Mouse (Mus musculus) liver, embryonic 11.5 days (tissue): Measurements from ENCODE around the gene Ptpro. TPM values are rescaled to one million over a fixed set of nuclear protein-coding genes. Genes with fewer than 3 reads are reported as not detected.

Source experiments
- ATAC-seq: fragments of 200-750 bp; cut with Nextera tagmentation; replicated peaks from 2 replicates; pipeline ENCODE4 v1.8.0; 2017; ENCODE audit warnings: moderate number of reproducible peaks, mild to moderate bottlenecking, moderate TSS enrichment, moderate library complexity; ENCODE audit not compliant: low FRiP score
- DNase-seq: peaks from one replicate; pipeline ENCODE4 v3.0.0-alpha.2; 2017; ENCODE audit warnings: low spot score
- H3K27ac ChIP-seq: fragments of 300-500 bp; sonication (generic); 2 replicates; pipeline ENCODE4 v1.5.1; 2014; ENCODE audit warnings: mild to moderate bottlenecking, low read depth, low read length, control low read depth
- H3K27me3 ChIP-seq: fragments of 300-500 bp; sonication (generic); replicated peaks from 2 replicates; pipeline ENCODE4 v1.6.1; 2014; ENCODE audit warnings: low read length, mixed read lengths; ENCODE audit not compliant: control insufficient read depth, insufficient read depth
- H3K36me3 ChIP-seq: fragments of 300-500 bp; sonication (generic); 2 replicates; pipeline ENCODE4 v1.6.1; 2014; ENCODE audit warnings: mild to moderate bottlenecking, low read length, moderate library complexity, mixed read lengths; ENCODE audit not compliant: control insufficient read depth, insufficient read depth
- H3K4me1 ChIP-seq: fragments of 300-500 bp; sonication (generic); replicated peaks from 2 replicates; pipeline ENCODE4 v1.6.1; 2014; ENCODE audit warnings: low read length, mixed read lengths; ENCODE audit not compliant: control insufficient read depth, insufficient read depth
- H3K4me2 ChIP-seq: fragments of 300-500 bp; sonication (generic); 2 replicates; pipeline ENCODE4 v1.6.1; 2014; ENCODE audit warnings: mild to moderate bottlenecking, control low read depth, moderate library complexity
- H3K4me3 ChIP-seq: fragments of 300-500 bp; sonication (generic); 2 replicates; pipeline ENCODE4 v1.5.1; 2014; ENCODE audit warnings: low read depth, low read length, control low read depth
- H3K9ac ChIP-seq: fragments of 300-500 bp; sonication (generic); 2 replicates; pipeline ENCODE4 v1.6.1; 2014; ENCODE audit warnings: low read depth, low read length, control low read depth
- H3K9me3 ChIP-seq: fragments of 300-500 bp; sonication (generic); 2 replicates; pipeline ENCODE4 v1.6.1; 2016; ENCODE audit warnings: low read length, inconsistent platforms, mixed read lengths; ENCODE audit not compliant: control insufficient read depth
- WGBS: fragments of 180-500 bp; shearing (Covaris S2); extraction: QIAGEN DNeasy Blood & Tissue Kit; methylation state at CpG from one replicate; pipeline ENCODE4 v1.1.7; 2014; 5-methylcytosine and 5-hydroxymethylcytosine counted together
- polyA plus RNA-seq: library from polyadenylated mRNA; unstranded; fragments of >200 nt; fragmentation: Nextera tagmentation; extraction: Ambion mirVana; gene quantifications from 2 replicates; pipeline ENCODE4 v1.2.1, GENCODE M21; 2014

Ptpro gene
- polyA plus RNA-seq, 1 experiment from 2014 or later, result 1.1 TPM

DNA sequence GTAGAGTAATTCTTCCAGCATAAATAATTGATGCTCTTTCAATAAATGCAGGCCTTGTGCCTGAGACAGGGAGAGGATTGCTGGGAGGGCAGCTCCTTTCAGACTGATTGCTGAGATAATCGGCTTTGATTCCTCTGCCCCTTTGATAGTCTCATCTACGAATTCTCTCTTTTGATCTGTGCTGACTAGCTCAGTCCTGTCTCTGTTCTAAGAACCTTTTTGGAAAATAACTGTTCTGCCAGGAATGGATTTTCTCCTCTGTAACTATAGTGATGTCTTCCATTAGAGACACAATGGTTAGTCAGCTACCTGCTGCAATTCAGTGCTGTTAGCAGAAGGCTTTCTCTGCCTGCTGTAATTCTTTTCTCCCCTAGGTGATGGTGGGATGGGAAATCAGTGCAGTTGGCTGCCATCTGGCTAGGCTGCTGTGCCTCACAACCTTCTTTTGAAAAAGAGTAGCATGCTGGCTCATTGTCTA lies 159.8 kb downstream of the Ptpro start:
- Histone ChIP-seq H3K4me2 (no peak overlapping the region), H3K9me3 (no peaks in the 10 kb centered on the region), H3K4me1 (no peaks in the 10 kb centered on the region), H3K9ac (no peak overlapping the region), H3K36me3 (no peaks in the 10 kb centered on the region), H3K27me3 (no peaks in the 10 kb centered on the region), H3K27ac (no peak overlapping the region), H3K4me3 (no peak overlapping the region)
- no peak for DNase-seq
- WGBS, result 66% methylated on average over 2 of the region's 2 CpGs
- ATAC-seq, result no peak

DNA sequence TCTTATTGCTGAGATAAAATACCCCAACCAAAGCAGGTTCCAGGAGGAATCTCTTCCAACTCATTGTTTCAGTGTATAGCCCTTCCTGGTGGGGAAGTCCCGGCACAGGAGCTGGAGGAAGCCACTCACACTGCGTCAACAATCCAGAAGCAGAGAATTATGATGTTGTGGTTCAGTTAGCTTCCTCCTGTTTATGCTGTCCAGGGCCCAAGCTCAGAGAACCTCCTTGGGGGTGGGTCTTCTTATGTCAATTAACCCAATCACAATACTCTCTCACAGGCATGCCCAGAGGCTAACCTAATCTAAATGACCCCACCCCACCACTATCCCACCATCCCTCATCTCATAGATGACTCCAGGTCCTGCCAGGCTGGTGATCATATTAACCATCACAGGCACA lies 160.9 kb downstream of the Ptpro start:
- 0 out of 2 replicates have a peak, but pooled peaks have one; percentile 10 for ATAC-seq
- Histone ChIP-seq H3K27me3 (no peaks in the 10 kb centered on the region), H3K9me3 (no peaks in the 10 kb centered on the region), H3K4me2 (no peak overlapping the region), H3K9ac (no peak overlapping the region), H3K27ac (no peak overlapping the region), H3K36me3 (no peaks in the 10 kb centered on the region), H3K4me1 (no peaks in the 10 kb centered on the region), H3K4me3 (no peak overlapping the region)
- 55% methylated on average over 2 of the region's 2 CpGs for WGBS
- DNase-seq, result no peak

DNA sequence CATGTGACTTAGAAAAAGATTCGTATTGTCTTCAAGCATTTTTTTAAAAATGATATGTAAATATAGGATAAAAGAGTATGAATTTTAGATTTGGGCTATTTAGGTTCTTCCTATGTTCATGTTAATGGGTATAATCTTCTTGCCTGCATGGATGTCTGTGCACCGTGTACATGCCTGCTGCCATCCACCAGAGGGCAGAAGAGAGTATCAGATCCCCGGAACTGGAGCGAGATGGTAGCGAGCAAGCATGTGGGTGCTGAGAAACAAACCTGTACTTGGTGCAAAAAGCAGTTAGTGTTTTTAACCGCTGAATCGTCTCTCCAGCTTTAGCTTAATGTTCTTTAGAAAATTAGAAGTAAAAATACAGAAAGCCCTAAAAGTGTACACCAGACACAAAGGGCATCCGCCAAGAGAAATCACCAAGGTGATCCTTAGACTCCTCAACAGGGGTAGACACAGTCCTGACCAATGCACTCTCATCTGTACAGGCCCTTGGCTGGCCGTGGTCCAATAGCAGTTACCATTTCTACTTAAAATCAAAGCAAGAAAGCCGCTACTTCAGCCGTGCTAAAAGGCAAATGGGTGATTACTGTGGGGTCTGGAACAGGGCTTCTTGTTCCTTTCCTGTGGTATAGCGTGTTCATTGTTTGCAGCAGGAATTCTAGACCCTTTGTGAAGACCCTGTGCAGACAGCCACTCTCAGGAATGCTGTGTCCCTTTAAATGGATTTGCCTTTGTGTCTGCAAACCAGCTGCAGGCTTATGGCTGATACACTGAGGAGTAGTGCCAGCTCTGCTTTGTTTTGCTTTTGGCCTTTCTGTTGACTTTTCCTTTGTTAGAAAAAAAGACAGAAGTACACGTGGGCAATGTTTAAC lies 162.6 kb downstream of the Ptpro start:
- H3K9me3 ChIP-seq, result no peaks in the 10 kb centered on the region
- no peak overlapping the region for H3K27ac ChIP-seq
- H3K4me1 ChIP-seq, result no peaks in the 10 kb centered on the region
- no peak overlapping the region for H3K9ac ChIP-seq
- H3K27me3 ChIP-seq, result no peaks in the 10 kb centered on the region
- H3K4me3 ChIP-seq, result no peak overlapping the region
- H3K36me3 ChIP-seq, result no peaks in the 10 kb centered on the region
- no peak for DNase-seq
- no peak overlapping the region for H3K4me2 ChIP-seq
- 54% methylated on average over 13 of the region's 13 CpGs for WGBS
- peak; percentile 79 for ATAC-seq

DNA sequence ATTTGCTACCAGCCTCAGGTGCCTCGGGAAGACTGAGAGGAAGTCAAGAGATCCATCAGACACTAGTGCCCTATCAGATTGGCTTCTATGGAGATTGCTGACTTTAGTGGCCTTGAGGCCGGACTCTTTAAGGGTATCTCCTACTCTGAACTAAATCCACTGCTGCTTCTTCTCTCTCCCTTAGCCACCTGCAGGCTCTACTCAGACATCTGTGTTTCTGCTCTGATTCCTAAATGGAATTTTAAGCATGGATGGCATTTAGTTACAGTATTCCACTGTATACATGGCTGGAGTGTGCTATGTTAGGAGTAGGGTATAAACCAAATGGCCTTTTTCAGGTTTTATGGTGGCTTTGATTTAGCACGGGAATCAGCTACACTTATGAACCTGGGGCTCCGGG lies 170.7 kb downstream of the Ptpro start:
- no peak for ATAC-seq
- Histone ChIP-seq H3K9ac (no peak overlapping the region), H3K4me3 (no peak overlapping the region), H3K27ac (no peak overlapping the region), H3K4me2 (no peak overlapping the region), H3K9me3 (no peaks in the 10 kb centered on the region), H3K4me1 (no peaks in the 10 kb centered on the region), H3K27me3 (no peaks in the 10 kb centered on the region), H3K36me3 (no peaks in the 10 kb centered on the region)
- no peak for DNase-seq
- 76% methylated on average over 4 of the region's 4 CpGs for WGBS

DNA sequence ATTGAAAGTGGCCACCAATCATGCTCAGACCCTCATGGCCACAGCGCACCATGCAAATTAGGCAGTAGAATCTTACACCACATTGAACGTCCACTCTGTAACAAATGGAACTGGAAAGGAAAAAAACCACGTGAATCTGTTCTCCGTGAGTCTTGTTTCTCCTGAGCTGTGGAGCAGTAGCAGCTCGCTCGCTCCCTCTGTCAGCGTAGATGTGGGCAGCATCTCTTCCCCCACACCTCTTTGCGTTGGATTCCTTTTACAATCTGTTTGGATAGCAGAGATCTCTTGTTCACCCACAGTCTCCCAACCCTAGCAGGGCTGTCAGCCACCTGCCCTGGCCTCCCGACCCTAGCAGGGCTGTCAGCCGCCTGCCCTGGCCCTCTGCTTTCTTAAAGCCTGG lies 171.7 kb downstream of the Ptpro start:
- DNase-seq (no peak), ATAC-seq (no peak)
- Histone ChIP-seq H3K4me2 (no peak overlapping the region), H3K27me3 (no peaks in the 10 kb centered on the region), H3K36me3 (no peaks in the 10 kb centered on the region), H3K4me1 (no peaks in the 10 kb centered on the region), H3K9me3 (no peaks in the 10 kb centered on the region), H3K4me3 (no peak overlapping the region), H3K27ac (no peak overlapping the region), H3K9ac (no peak overlapping the region)
- WGBS, result 74% methylated on average over 10 of the region's 10 CpGs

DNA sequence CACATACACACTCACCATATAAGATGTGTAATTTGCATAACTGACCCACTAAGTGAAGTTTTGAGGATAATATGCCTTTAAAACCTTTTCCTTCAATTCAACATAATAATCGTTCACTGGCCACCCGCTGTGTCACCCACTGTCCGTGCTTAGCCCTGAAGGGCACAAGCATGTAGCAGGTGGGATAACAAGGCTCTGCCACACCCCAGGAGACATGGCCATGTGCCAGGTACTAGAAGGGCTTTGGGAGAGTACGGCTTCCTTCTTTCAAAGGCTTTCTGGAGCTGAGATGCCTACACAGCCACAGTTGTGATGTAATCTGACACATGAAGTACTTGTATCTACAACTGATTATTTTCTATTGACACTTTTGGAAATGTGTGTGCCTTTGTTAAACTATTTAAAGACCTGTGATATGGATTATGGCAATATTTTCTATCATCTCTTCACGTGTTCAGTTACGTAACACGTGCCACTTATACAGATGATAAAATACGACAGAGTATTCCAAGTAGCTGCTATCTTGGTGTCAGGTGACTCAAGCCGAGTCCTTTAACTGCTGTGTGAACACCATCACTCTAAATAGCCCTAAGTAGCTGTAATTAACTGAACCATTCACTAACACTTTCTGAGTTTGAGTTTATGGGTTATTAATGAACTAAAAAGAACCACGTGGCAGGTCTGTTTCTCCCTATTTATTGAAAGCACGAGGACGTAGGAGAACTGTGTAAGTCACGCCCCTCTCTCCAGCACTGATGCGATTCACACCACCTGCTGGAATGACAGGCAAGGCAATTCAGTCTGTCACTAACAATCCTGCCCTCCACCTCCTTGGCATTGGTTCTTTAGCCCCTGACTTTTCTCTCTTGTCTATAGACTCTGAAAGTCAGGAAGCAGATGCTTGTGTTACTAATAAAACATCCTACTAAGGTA lies 173.6 kb downstream of the Ptpro start:
- Histone ChIP-seq H3K4me3 (no peak overlapping the region), H3K9ac (no peak overlapping the region), H3K4me2 (no peak overlapping the region), H3K27me3 (no peaks in the 10 kb centered on the region), H3K36me3 (no peaks in the 10 kb centered on the region), H3K27ac (no peak overlapping the region), H3K9me3 (no peaks in the 10 kb centered on the region), H3K4me1 (no peaks in the 10 kb centered on the region)
- 71% methylated on average over 14 of the region's 14 CpGs for WGBS
- ATAC-seq (no peak), DNase-seq (no peak)

DNA sequence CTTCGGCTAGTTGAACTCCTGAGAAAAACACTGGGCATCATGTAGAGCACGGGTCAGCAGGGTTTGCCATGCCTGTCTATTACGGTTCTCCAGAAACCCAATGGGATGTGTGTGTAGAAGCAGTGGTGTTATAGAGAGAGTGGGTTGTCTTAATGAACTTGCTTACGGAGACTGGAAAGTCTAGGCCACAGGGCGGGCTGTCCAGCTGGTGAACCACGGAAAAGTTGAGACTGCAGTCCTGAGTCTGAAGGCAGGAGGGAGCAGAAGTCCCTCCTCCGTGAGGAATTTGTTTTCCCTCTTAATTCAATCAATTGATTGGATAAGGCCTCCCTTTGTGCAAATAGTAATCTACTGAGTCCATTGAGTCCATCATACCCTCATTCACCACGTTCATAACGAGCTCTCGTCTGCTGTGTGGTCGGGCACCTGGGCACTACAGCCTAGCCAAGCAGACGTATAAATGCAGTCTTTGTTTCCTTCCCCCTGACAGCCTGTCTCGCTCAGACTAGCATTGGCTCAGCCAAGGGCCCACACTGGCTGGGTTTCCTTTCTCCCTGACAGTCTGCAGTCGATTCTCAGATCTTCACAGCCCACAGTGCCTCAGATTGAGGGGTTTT lies 181.5 kb downstream of the Ptpro start:
- 70% methylated on average over 14 of the region's 14 CpGs for WGBS
- Histone ChIP-seq H3K36me3 (no peaks in the 10 kb centered on the region), H3K9me3 (no peaks in the 10 kb centered on the region), H3K9ac (no peak overlapping the region), H3K4me2 (no peak overlapping the region), H3K27ac (no peak overlapping the region), H3K4me3 (no peak overlapping the region), H3K4me1 (no peaks in the 10 kb centered on the region), H3K27me3 (no peaks in the 10 kb centered on the region)
- DNase-seq, result no peak
- ATAC-seq, result no peak

DNA sequence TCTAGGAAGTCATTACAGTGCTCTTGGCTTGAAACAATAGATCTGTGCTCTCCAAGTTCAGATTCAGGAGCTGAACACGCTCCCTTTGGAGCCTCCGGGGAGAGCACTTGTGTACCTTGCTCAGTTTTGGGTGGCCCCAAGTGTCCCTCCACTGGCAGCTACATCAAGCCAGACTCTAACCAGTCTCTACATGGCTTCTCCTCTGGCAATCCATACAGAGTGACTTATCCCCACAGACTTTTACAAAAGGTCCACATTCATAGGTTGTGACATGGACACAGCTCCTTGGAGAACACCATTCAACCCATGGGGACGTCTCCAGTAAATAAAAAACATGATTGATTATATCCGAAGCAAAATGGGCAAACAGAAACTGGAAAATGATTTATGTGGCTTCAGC lies 185.4 kb downstream of the Ptpro start:
- H3K27me3 ChIP-seq, result no peaks in the 10 kb centered on the region
- no peak overlapping the region for H3K9ac ChIP-seq
- no peak overlapping the region for H3K4me2 ChIP-seq
- H3K4me3 ChIP-seq, result no peak overlapping the region
- no peak for DNase-seq
- 77% methylated on average over 4 of the region's 4 CpGs for whole genome bisulfite sequencing
- H3K36me3 ChIP-seq, result no peaks in the 10 kb centered on the region
- no peaks in the 10 kb centered on the region for H3K9me3 ChIP-seq
- no peaks in the 10 kb centered on the region for H3K4me1 ChIP-seq
- no peak overlapping the region for H3K27ac ChIP-seq
- no peak for ATAC-seq
